Mouse (Mus musculus): ENCODE measurements around the gene Phf24.

GRCm38 (mm10) chr4:42913391-42913790 lies 3.1 kb upstream of the Phf24 start:
- no peak for TF ChIP-seq CTCF (IDR thresholded peaks at IDR 0.05; ENCODE audit: low read depth)
- no peak for TF ChIP-seq EP300 (optimal IDR thresholded peaks at IDR 0.05)

Data from stomach, postnatal 0 days (tissue).